Mouse (Mus musculus): Measurements from ENCODE around the gene Arpc5l.

Arpc5l gene

GRCm38 (mm10) chr2:39004880-39005435 lies at the start of gene Arpc5l:
Arpc5l (plus strand) TSS chr2:39005348.
- peak; percentile 86 for DNase-seq

GRCm38 (mm10) chr2:38956062-38956461 lies 49.1 kb upstream of the Arpc5l start:
- DNase-seq: no peak

GRCm38 (mm10) chr2:38957671-38958223 lies 47.4 kb upstream of the Arpc5l start:
- DNase-seq: no peak

GRCm38 (mm10) chr2:38964198-38964597 lies 41.0 kb upstream of the Arpc5l start:
- no peak for DNase-seq

GRCm38 (mm10) chr2:38969650-38970049 lies 35.5 kb upstream of the Arpc5l start:
- no peak for DNase-seq

- DNase-seq: no peak
These were observed 35.1 kb upstream of the Arpc5l start for GRCm38 (mm10) chr2:38970057-38970456.

- no peak for DNase-seq
These were observed 31.9 kb upstream of the Arpc5l start for GRCm38 (mm10) chr2:38973223-38973622.

- no peak for DNase-seq
These were observed 31.4 kb upstream of the Arpc5l start for GRCm38 (mm10) chr2:38973701-38974100.

- DNase-seq: no peak
These were observed 31.0 kb upstream of the Arpc5l start for GRCm38 (mm10) chr2:38974171-38974570.

- no peak for DNase-seq
These were observed 30.0 kb upstream of the Arpc5l start for GRCm38 (mm10) chr2:38975181-38975580.

- no peak for DNase-seq
These were observed 29.0 kb upstream of the Arpc5l start for GRCm38 (mm10) chr2:38975941-38976805.

GRCm38 (mm10) chr2:38977837-38978236 lies 27.3 kb upstream of the Arpc5l start:
- DNase-seq: no peak

GRCm38 (mm10) chr2:38983456-38983855 lies 21.7 kb upstream of the Arpc5l start:
- no peak for DNase-seq

- no peak for DNase-seq
These were observed 18.6 kb upstream of the Arpc5l start for GRCm38 (mm10) chr2:38986580-38986979.

- no peak for DNase-seq
These were observed 17.8 kb upstream of the Arpc5l start for GRCm38 (mm10) chr2:38987371-38987770.

- DNase-seq: no peak
These were observed 17.2 kb upstream of the Arpc5l start for GRCm38 (mm10) chr2:38987803-38988510.

- no peak for DNase-seq
These were observed 16.2 kb upstream of the Arpc5l start for GRCm38 (mm10) chr2:38988929-38989328.

GRCm38 (mm10) chr2:38992004-38992403 lies 13.1 kb upstream of the Arpc5l start:
- no peak for DNase-seq

- DNase-seq: no peak
These were observed 12.7 kb upstream of the Arpc5l start for GRCm38 (mm10) chr2:38992452-38992851.

GRCm38 (mm10) chr2:38997386-38998374 lies 7.5 kb upstream of the Arpc5l start, which contains the start of gene Wdr38:
Wdr38 (plus strand) TSS chr2:38997476.
- DNase-seq: peak; percentile 86

- no peak for DNase-seq
These were observed 5.8 kb upstream of the Arpc5l start for GRCm38 (mm10) chr2:38999381-38999780.
